Mouse (Mus musculus) embryonic facial prominence, embryonic 11.5 days (tissue): ENCODE measurements around the gene Med9. TPM values are rescaled to one million over a fixed set of nuclear protein-coding genes. Genes with fewer than 3 reads are reported as not detected.

ENCODE experiments used
- ATAC-seq: fragments of 200-750 bp; cut with Nextera tagmentation; replicated peaks from 2 replicates; pipeline ENCODE4 v1.8.0; 2017; ENCODE audit warnings: low read depth; ENCODE audit not compliant: insufficient number of reproducible peaks, low FRiP score, low TSS enrichment
- DNase-seq: peaks from one replicate; pipeline ENCODE4 v3.0.0-alpha.2; 2015; ENCODE audit warnings: low spot score
- H3K27ac ChIP-seq: fragments of 300-500 bp; sonication (generic); replicated peaks from 2 replicates; pipeline ENCODE4 v1.5.1; 2014; ENCODE audit warnings: mild to moderate bottlenecking, low read depth, low read length, control low read depth
- H3K27me3 ChIP-seq: fragments of 300-500 bp; sonication (generic); 2 replicates; pipeline ENCODE4 v1.6.1; 2014; ENCODE audit warnings: mild to moderate bottlenecking, low read length, moderate library complexity, mixed read lengths; ENCODE audit not compliant: control insufficient read depth, insufficient read depth
- H3K36me3 ChIP-seq: fragments of 300-500 bp; sonication (generic); replicated peaks from 2 replicates; pipeline ENCODE4 v1.6.1; 2014; ENCODE audit warnings: low read depth, mild to moderate bottlenecking, low read length, moderate library complexity, mixed read lengths; ENCODE audit not compliant: control insufficient read depth, insufficient read depth
- H3K4me1 ChIP-seq: fragments of 300-500 bp; sonication (generic); 2 replicates; pipeline ENCODE4 v1.6.1; 2014; ENCODE audit warnings: low read length, mixed read lengths; ENCODE audit not compliant: control insufficient read depth, insufficient read depth
- H3K4me2 ChIP-seq: fragments of 300-500 bp; sonication (generic); 2 replicates; pipeline ENCODE4 v1.6.1; 2014; ENCODE audit warnings: low read depth, mild to moderate bottlenecking, control low read depth, low read length, moderate library complexity
- H3K4me3 ChIP-seq: fragments of 300-500 bp; sonication (generic); 2 replicates; pipeline ENCODE4 v1.5.1; 2014; ENCODE audit warnings: low read depth, low read length, control low read depth
- H3K9ac ChIP-seq: fragments of 300-500 bp; sonication (generic); replicated peaks from 2 replicates; pipeline ENCODE4 v1.6.1; 2014; ENCODE audit warnings: mild to moderate bottlenecking, control low read depth, low read length
- H3K9me3 ChIP-seq: fragments of 300-500 bp; sonication (generic); replicated peaks from 2 replicates; pipeline ENCODE4 v1.6.1; 2016; ENCODE audit warnings: mild to moderate bottlenecking, low read length, inconsistent platforms, mixed read lengths; ENCODE audit not compliant: control insufficient read depth
- WGBS: fragments of 180-500 bp; shearing (Covaris S2); extraction: QIAGEN DNeasy Blood & Tissue Kit; methylation state at CpG from one replicate; pipeline ENCODE4 v1.1.7; 2014; 5-methylcytosine and 5-hydroxymethylcytosine counted together
- polyA plus RNA-seq: library from polyadenylated mRNA; unstranded; fragments of >200 nt; fragmentation: Nextera tagmentation; extraction: Ambion mirVana; gene quantifications from 2 replicates; pipeline ENCODE4 v1.2.1, GENCODE M21; 2014

The Med9 gene
- polyA plus RNA-seq, 1 experiment from 2014 or later = 40.9 TPM

GRCm38 (mm10) chr11:59952892-59953291, 4.9 kb downstream of the Med9 start:
- ATAC-seq = no peak

GRCm38 (mm10) chr11:59956749-59957148, 8.7 kb downstream of the Med9 start:
- H3K4me1 ChIP-seq = peaks cover 3% of the 10 kb centered on the region; the same call in 1 of the 2 replicates
- no peak overlapping the region for H3K27ac ChIP-seq
- no peak for DNase-seq
- 70% methylated on average over 6 of the region's 6 CpGs for WGBS
- H3K9me3 ChIP-seq = no peaks in the 10 kb centered on the region
- no peak for ATAC-seq
- no peaks in the 10 kb centered on the region for H3K27me3 ChIP-seq
- no peak overlapping the region for H3K9ac ChIP-seq
- H3K4me3 ChIP-seq = no peak overlapping the region
- no peak overlapping the region for H3K4me2 ChIP-seq
- no peaks in the 10 kb centered on the region; the same call in 1 of the 2 replicates for H3K36me3 ChIP-seq

More at GRCm38 (mm10) chr11:59952892-59953291, 4.9 kb downstream of the Med9 start:
- Histone ChIP-seq H3K27ac (no peak overlapping the region), H3K36me3 (no peaks in the 10 kb centered on the region), H3K4me3 (no peak overlapping the region), H3K9ac (no peak overlapping the region), H3K9me3 (no peaks in the 10 kb centered on the region), H3K4me2 (no peak overlapping the region), H3K4me1 (no peaks in the 10 kb centered on the region), H3K27me3 (no peaks in the 10 kb centered on the region)
- 86% methylated on average over 14 of the region's 14 CpGs for WGBS
- DNase-seq = no peak

- DNase-seq (no peak), ATAC-seq (no peak)
- no peak overlapping the region for H3K4me2 ChIP-seq
- H3K4me3 ChIP-seq = no peak overlapping the region
- peaks cover 9% of the 10 kb centered on the region for H3K27me3 ChIP-seq
- H3K36me3 ChIP-seq = no peaks in the 10 kb centered on the region; the same call in 1 of the 2 replicates
- H3K9me3 ChIP-seq = no peaks in the 10 kb centered on the region
- H3K9ac ChIP-seq = no peak overlapping the region
- H3K4me1 ChIP-seq = peaks cover 5% of the 10 kb centered on the region; the same call in 1 of the 2 replicates
- WGBS = 81% methylated on average over 4 of the region's 4 CpGs
- H3K27ac ChIP-seq = no peak overlapping the region
Measured at GRCm38 (mm10) chr11:59959453-59959852, 11.4 kb downstream of the Med9 start.

GRCm38 (mm10) chr11:59960476-59961337, 12.7 kb downstream of the Med9 start:
- WGBS = 56% methylated on average over 20 of the region's 20 CpGs
- Histone ChIP-seq H3K9ac (0 out of 2 replicates have a peak overlapping the region, but pooled peaks have one; percentile 25), H3K36me3 (no peaks in the 10 kb centered on the region; the same call in 1 of the 2 replicates), H3K4me3 (no peak overlapping the region), H3K4me2 (peak overlapping the region; percentile 6; the same call in 1 of the 2 replicates), H3K27me3 (peaks cover 9% of the 10 kb centered on the region), H3K9me3 (no peaks in the 10 kb centered on the region), H3K27ac (peak overlapping the region; percentile 68), H3K4me1 (peaks cover 5% of the 10 kb centered on the region)
- DNase-seq (peak; percentile 88), ATAC-seq (peak; percentile 71)

GRCm38 (mm10) chr11:59961338-59961875, 13.4 kb downstream of the Med9 start:
- ATAC-seq (no peak), DNase-seq (no peak)
- H3K9ac ChIP-seq = peak overlapping the region; percentile 41; the same call in 1 of the 2 replicates
- H3K27ac ChIP-seq = peak overlapping the region; percentile 8
- peaks cover 9% of the 10 kb centered on the region for H3K27me3 ChIP-seq
- no peak overlapping the region; the same call in none of the 2 replicates for H3K4me2 ChIP-seq
- no peaks in the 10 kb centered on the region; the same call in 1 of the 2 replicates for H3K36me3 ChIP-seq
- whole genome bisulfite sequencing = 75% methylated on average over 9 of the region's 9 CpGs
- no peak overlapping the region for H3K4me3 ChIP-seq
- H3K9me3 ChIP-seq = no peaks in the 10 kb centered on the region
- H3K4me1 ChIP-seq = peaks cover 5% of the 10 kb centered on the region

- peaks cover 5% of the 10 kb centered on the region for H3K4me1 ChIP-seq
- H3K27me3 ChIP-seq = peaks cover 9% of the 10 kb centered on the region
- 52% methylated on average over 3 of the region's 3 CpGs for WGBS
- no peaks in the 10 kb centered on the region; the same call in 1 of the 2 replicates for H3K36me3 ChIP-seq
- ATAC-seq (no peak), DNase-seq (no peak)
- no peak overlapping the region for H3K4me2 ChIP-seq
- H3K9me3 ChIP-seq = no peaks in the 10 kb centered on the region
- no peak overlapping the region for H3K9ac ChIP-seq
- H3K4me3 ChIP-seq = no peak overlapping the region
- H3K27ac ChIP-seq = no peak overlapping the region
Measured at GRCm38 (mm10) chr11:59962590-59962989, 14.6 kb downstream of the Med9 start.

- H3K9ac ChIP-seq = peak overlapping the region; percentile 22
- peaks cover 9% of the 10 kb centered on the region for H3K27me3 ChIP-seq
- peak overlapping the region; percentile 43 for H3K4me3 ChIP-seq
- WGBS = 7% methylated on average over 34 of the region's 34 CpGs
- no peaks in the 10 kb centered on the region for H3K9me3 ChIP-seq
- DNase-seq (peak; percentile 30), ATAC-seq (no peak)
- H3K27ac ChIP-seq = no peak overlapping the region
- H3K4me2 ChIP-seq = peak overlapping the region; percentile 89
- H3K4me1 ChIP-seq = peaks cover 5% of the 10 kb centered on the region
- no peaks in the 10 kb centered on the region; the same call in 1 of the 2 replicates for H3K36me3 ChIP-seq
Measured at GRCm38 (mm10) chr11:59963364-59964162, 15.6 kb downstream of the Med9 start.
